ENCODE assay signal across 9 mouse cellular contexts in the genomic region with DNA sequence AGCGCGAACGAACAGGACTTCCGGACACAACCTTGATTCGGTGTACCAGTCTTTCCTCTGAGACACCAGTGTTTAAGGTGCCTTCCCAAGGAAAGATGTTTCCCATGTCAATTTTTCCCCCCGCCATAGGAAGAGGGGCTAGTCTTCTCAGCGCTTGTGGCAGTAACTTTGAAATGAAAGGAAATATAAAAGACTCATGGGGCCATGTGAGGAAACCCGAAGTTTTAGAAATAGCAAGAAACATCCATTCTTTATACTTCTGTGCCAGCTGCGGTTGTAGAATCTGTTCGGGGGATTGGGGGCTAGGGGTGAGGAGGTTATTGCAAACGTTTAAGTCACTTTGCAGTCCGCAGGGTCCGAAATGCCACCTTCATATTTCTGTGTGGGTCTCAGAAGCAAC. TPM values are rescaled to one million over a fixed set of nuclear protein-coding genes. Genes with fewer than 3 reads are reported as not detected.
DNase-seq lines count a peak whose midpoint lies in the region; ATAC-seq lines count a peak whose summit lies in the region.
"Had no signal": no experiment of that assay in that cellular context is flagged by ENCODE, and none has a peak within 500 bp of the region (broad histone marks: within the 10 kb centered on the region; RNA-seq: fewer than 3 reads in every experiment).

No protein-coding gene starts in this region.

- ATAC-seq in lung, embryonic 15.5 days (ENCODE audit: borderline replicate concordance, extremely low read depth, low FRiP score, low TSS enrichment), result no peak
- no peak for ATAC-seq in forebrain, embryonic 14.5 days
- ATAC-seq in limb, embryonic 13.5 days (ENCODE audit: low FRiP score, low read depth), result no peak
- no peak for ATAC-seq in stomach, embryonic 15.5 days (ENCODE audit: insufficient read depth, low FRiP score, low read depth)

- DNase-seq in lung, postnatal 25 days (ENCODE audit: low spot score), result no peak
- DNase-seq in forebrain, embryonic 14.5 days (ENCODE audit: low spot score), result no peak
- no peak for DNase-seq in frontal cortex, adult 2 months (ENCODE audit: extremely low spot score in 1 of 2, low spot score in 1 of 2)
- no peak for DNase-seq in thymus, postnatal 0 days (ENCODE audit: low spot score)

- no peaks in the 10 kb centered on the region for H3K36me3 ChIP-seq in lung, embryonic 15.5 days
- no peaks in the 10 kb centered on the region for H3K36me3 ChIP-seq in forebrain, embryonic 14.5 days (ENCODE audit: control insufficient read depth, insufficient read depth, low read length)
- no peaks in the 10 kb centered on the region for H3K36me3 ChIP-seq in limb, embryonic 13.5 days
- no peaks in the 10 kb centered on the region for H3K36me3 ChIP-seq in stomach, embryonic 15.5 days

- H3K4me1 ChIP-seq in lung, embryonic 15.5 days, result peaks cover 10% of the 10 kb centered on the region
- no peaks in the 10 kb centered on the region for H3K4me1 ChIP-seq in forebrain, embryonic 14.5 days (ENCODE audit: control insufficient read depth, insufficient read depth, low read length)
- peaks cover 10% of the 10 kb centered on the region for H3K4me1 ChIP-seq in limb, embryonic 13.5 days
- H3K4me1 ChIP-seq in stomach, embryonic 15.5 days, result no peaks in the 10 kb centered on the region

- peak overlapping the region; percentile 54 for H3K4me2 ChIP-seq in lung, embryonic 15.5 days
- peak overlapping the region; percentile 4; the same call in 1 of the 2 replicates for H3K4me2 ChIP-seq in forebrain, embryonic 14.5 days (ENCODE audit: low read length)
- peak overlapping the region; percentile 58 for H3K4me2 ChIP-seq in limb, embryonic 13.5 days (replicated peaks)
- peak overlapping the region; percentile 55 for H3K4me2 ChIP-seq in stomach, embryonic 15.5 days

- no peak overlapping the region for H3K27ac ChIP-seq in lung, embryonic 15.5 days
- no peak overlapping the region for H3K27ac ChIP-seq in forebrain, embryonic 14.5 days (ENCODE audit: low read depth, low read length)
- no peak overlapping the region for H3K27ac ChIP-seq in limb, embryonic 13.5 days
- no peak overlapping the region for H3K27ac ChIP-seq in stomach, embryonic 15.5 days

- no peak overlapping the region for H3K9ac ChIP-seq in lung, embryonic 15.5 days
- H3K9ac ChIP-seq in forebrain, embryonic 14.5 days (ENCODE audit: low read length), result no peak overlapping the region
- H3K9ac ChIP-seq in limb, embryonic 13.5 days, result no peak overlapping the region
- no peak overlapping the region for H3K9ac ChIP-seq in stomach, embryonic 15.5 days

- peak overlapping the region; percentile 25 for H3K4me3 ChIP-seq in lung, embryonic 15.5 days
- H3K4me3 ChIP-seq in forebrain, embryonic 14.5 days (ENCODE audit: low read depth, low read length), result no peak overlapping the region
- H3K4me3 ChIP-seq in limb, embryonic 13.5 days, result peak overlapping the region; percentile 34
- peak overlapping the region; percentile 25 for H3K4me3 ChIP-seq in stomach, embryonic 15.5 days (replicated peaks)

- H3K27me3 ChIP-seq in lung, embryonic 15.5 days, result peaks cover 10% of the 10 kb centered on the region; the same call in 1 of the 2 replicates
- peaks cover 11% of the 10 kb centered on the region for H3K27me3 ChIP-seq in forebrain, embryonic 14.5 days (replicated peaks; ENCODE audit: control insufficient read depth, insufficient read depth, low read length)
- H3K27me3 ChIP-seq in limb, embryonic 13.5 days, result peaks cover 31% of the 10 kb centered on the region
- H3K27me3 ChIP-seq in stomach, embryonic 15.5 days (replicated peaks), result 0 out of 2 replicates have a peak, but pooled peaks cover 5% of the 10 kb centered on the region

- H3K9me3 ChIP-seq in lung, embryonic 15.5 days, result no peaks in the 10 kb centered on the region
- H3K9me3 ChIP-seq in forebrain, embryonic 14.5 days (replicated peaks; ENCODE audit: control insufficient read depth, low read length), result no peaks in the 10 kb centered on the region
- no peaks in the 10 kb centered on the region for H3K9me3 ChIP-seq in limb, embryonic 13.5 days
- H3K9me3 ChIP-seq in stomach, embryonic 15.5 days, result no peaks in the 10 kb centered on the region

- 19% methylated on average over 13 of the region's 13 CpGs for WGBS in lung, embryonic 15.5 days
- WGBS in forebrain, embryonic 14.5 days, result 16% methylated on average over 13 of the region's 13 CpGs
- WGBS in limb, embryonic 13.5 days, result 18% methylated on average over 13 of the region's 13 CpGs
- 22% methylated on average over 13 of the region's 13 CpGs for WGBS in stomach, embryonic 15.5 days

RNA-seq across cellular contexts. Expression of a gene that starts 49.3 kb away (rescaled TPM):
- polyA plus RNA-seq in lung, embryonic 15.5 days (2015; fragmentation: Nextera tagmentation; extraction: Ambion mirVana), result not detected in 2 replicates
- polyA plus RNA-seq in forebrain, embryonic 14.5 days (2014; fragmentation: Nextera tagmentation; extraction: Ambion mirVana), result not detected in 2 replicates
- not detected in 2 replicates for polyA plus RNA-seq in limb, embryonic 13.5 days (2015; fragmentation: Nextera tagmentation; extraction: Ambion mirVana)
- polyA plus RNA-seq in stomach, embryonic 15.5 days (2015; fragmentation: Nextera tagmentation; extraction: Ambion mirVana), result not detected in 2 replicates
- polyA plus RNA-seq in frontal cortex, adult 2 months (2012; rRNA removed), result 0.08 TPM in 1 of 2 replicates, not detected in the other
- polyA plus RNA-seq in thymus, postnatal 0 days (2015; fragmentation: Nextera tagmentation; extraction: Ambion mirVana), result not detected in 2 replicates
- polyA plus RNA-seq: neural tube, embryonic 14.5 days; urinary bladder, adult 2 months had no signal

Comparison
In these comparisons a context has a peak if more than half of its experiments do, and no peak if none do; other contexts are left out.
1. H3K4me2 ChIP-seq: peak in every context shown above with its lines; median percentile 58 in limb, embryonic 13.5 days; 55 in stomach, embryonic 15.5 days; 54 in lung, embryonic 15.5 days; 4 in forebrain, embryonic 14.5 days.